Mouse (Mus musculus): ENCODE results near the gene Col11a2.

- no peak for TF ChIP-seq GATA1 (IDR thresholded peaks at IDR 0.05; ENCODE audit: low read length)
- no peak for TF ChIP-seq TAL1 (IDR thresholded peaks at IDR 0.05; ENCODE audit: low read length)
Measured at GRCm38 (mm10) chr17:34034064-34034463, 5.2 kb upstream of the Col11a2 start.

All from erythroblast, embryonic 14.5 days (primary cell).